Mouse (Mus musculus): ENCODE measurements around the gene Dock1. TPM values are rescaled to one million over a fixed set of nuclear protein-coding genes. Genes with fewer than 3 reads are reported as not detected.

Dock1 gene
- 100 to 1,000 TPM in 1 of 2 experiments, 10 to 100 TPM in 1; 86.5 to 107 TPM for total RNA-seq (2021)
- long read RNA-seq, experiment 1, partial matches to known transcripts = 16 of 30 reads
- long read RNA-seq, experiment 1, other reads (novel, unspliced or antisense) = 10 of 30 reads
- long read RNA-seq, experiment 2, full-length matches to known transcripts = 4 of 24 reads
- long read RNA-seq, experiment 2, partial matches to known transcripts = 16 of 24 reads
- long read RNA-seq, experiment 2, other reads (novel, unspliced or antisense) = 4 of 24 reads

- peak; percentile 88 for DNase-seq
Observed at GRCm38 (mm10) chr7:134670312-134671002, at the start of gene Dock1. TSS of gene Dock1 (plus strand) at chr7:134670654.

- DNase-seq = peak; percentile 12
Observed at GRCm38 (mm10) chr7:134627906-134628305, 42.5 kb upstream of the Dock1 start.

- no peak for DNase-seq
Observed at GRCm38 (mm10) chr7:134650246-134650830, 20.1 kb upstream of the Dock1 start.

GRCm38 (mm10) chr7:134651071-134651470 lies 19.4 kb upstream of the Dock1 start:
- no peak for DNase-seq

- DNase-seq = no peak
Observed at GRCm38 (mm10) chr7:134663241-134663640, 7.2 kb upstream of the Dock1 start.

GRCm38 (mm10) chr7:134665642-134666282 lies 4.7 kb upstream of the Dock1 start:
- DNase-seq = peak; percentile 66

- DNase-seq = peak; percentile 71
Observed at GRCm38 (mm10) chr7:134667271-134667702, 3.2 kb upstream of the Dock1 start.

- DNase-seq = no peak
Observed at GRCm38 (mm10) chr7:134669474-134670311, 761 bp upstream of the Dock1 start.

GRCm38 (mm10) chr7:134671003-134671461 lies 578 bp downstream of the Dock1 start:
- DNase-seq = peak; percentile 64

- DNase-seq = peak; percentile 51
Observed at GRCm38 (mm10) chr7:134671467-134671901, 1.0 kb downstream of the Dock1 start.

GRCm38 (mm10) chr7:134673135-134673534 lies 2.7 kb downstream of the Dock1 start:
- DNase-seq = no peak

- peak; percentile 51 for DNase-seq
Observed at GRCm38 (mm10) chr7:134673952-134674351, 3.5 kb downstream of the Dock1 start.

GRCm38 (mm10) chr7:134677852-134678251 lies 7.4 kb downstream of the Dock1 start:
- DNase-seq = no peak

GRCm38 (mm10) chr7:134679314-134680158 lies 9.1 kb downstream of the Dock1 start:
- peak; percentile 74 for DNase-seq

GRCm38 (mm10) chr7:134680161-134680560 lies 9.7 kb downstream of the Dock1 start:
- DNase-seq = no peak

- DNase-seq = no peak
Observed at GRCm38 (mm10) chr7:134681729-134682527, 11.5 kb downstream of the Dock1 start.

- DNase-seq = peak; percentile 61
Observed at GRCm38 (mm10) chr7:134688332-134688731, 17.9 kb downstream of the Dock1 start.

- DNase-seq = no peak
Observed at GRCm38 (mm10) chr7:134690118-134690517, 19.7 kb downstream of the Dock1 start.

- DNase-seq = no peak
Observed at GRCm38 (mm10) chr7:134690806-134691205, 20.4 kb downstream of the Dock1 start.

GRCm38 (mm10) chr7:134693325-134693724 lies 22.9 kb downstream of the Dock1 start:
- DNase-seq = no peak
